Mouse (Mus musculus) gastrocnemius, postnatal 36 days (tissue): ENCODE measurements around the gene Mast4. TPM values are rescaled to one million over a fixed set of nuclear protein-coding genes. Genes with fewer than 3 reads are reported as not detected.

Experiments used
- DNase-seq, 2 experiments: peaks; one replicate each; pipeline ENCODE4 v3.0.0; 2022
- intact Hi-C: fragments of 180-260 bp; cut with DNase I; formaldehyde crosslinking; loops from one replicate; pipeline ENCODE4 v1.15.1; 2025
- total RNA-seq, 2 experiments: library from RNA; stranded (reverse); gene quantifications; 2 replicates each; pipeline ENCODE4 v1.2.3; 2021

Mast4 gene
- total RNA-seq, 2 experiments from 2014 or later = 30.8 to 33.7 TPM

DNA sequence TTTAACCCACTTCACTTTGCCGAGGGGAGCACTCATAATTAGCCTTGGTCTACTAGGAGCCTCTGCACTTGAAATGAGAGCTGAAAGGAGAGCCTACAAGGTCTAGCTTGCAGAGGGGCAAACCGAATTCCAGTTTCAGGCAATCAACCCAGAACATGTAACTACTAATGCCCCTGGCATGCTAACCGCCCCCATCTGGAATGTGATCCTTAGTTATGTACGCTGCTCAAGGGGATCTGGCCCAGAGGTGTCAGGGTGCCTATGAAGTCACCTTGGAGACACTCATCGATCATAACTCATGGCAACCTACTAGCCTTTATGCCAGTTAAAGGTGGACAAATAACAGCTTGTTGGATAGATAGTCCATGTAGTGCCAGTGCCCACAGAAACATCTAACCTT is 88.9 kb downstream of the Mast4 start:
- DNase-seq = no peak
- intact Hi-C loops = no loop called here

DNA sequence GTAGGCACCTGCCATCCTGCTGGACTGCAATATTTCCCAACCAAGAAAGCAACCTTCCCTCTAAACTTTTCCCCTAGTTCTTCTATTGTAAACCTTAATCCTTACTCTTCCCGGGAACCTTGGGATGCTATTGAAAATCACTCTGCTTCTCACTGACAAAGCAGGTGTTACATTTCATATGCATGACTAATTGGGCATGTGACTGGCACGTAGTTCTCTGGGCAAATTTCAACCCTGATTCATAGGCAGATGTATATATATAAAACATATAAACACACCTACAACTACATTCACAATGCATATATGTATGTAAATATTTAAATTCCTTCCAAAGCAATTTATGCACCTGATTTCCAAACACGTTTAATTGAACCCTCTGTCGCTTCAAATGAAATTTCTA is 90.2 kb downstream of the Mast4 start:
- intact Hi-C loops = no loop called here
- DNase-seq = no peak

DNA sequence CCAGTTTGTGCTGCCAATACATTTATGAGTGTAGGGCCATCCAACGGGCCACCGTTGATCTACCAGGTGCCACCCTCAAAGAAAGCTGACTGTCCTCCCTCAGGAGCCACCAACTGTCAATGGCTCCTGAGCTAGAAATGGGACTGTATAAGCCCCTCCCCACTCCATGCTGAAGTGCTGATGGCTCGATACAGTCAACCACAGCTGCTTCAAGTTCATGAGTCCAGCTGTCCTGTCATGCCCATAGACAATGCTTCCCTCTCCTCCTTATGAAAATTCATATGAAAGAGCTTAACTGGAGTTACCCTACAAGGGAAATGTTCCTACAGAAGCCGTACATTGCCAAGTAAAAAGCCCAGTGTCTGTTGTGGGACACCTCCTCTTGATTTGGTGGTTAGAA is 93.2 kb downstream of the Mast4 start:
- intact Hi-C loops = no loop called here
- DNase-seq = no peak

DNA sequence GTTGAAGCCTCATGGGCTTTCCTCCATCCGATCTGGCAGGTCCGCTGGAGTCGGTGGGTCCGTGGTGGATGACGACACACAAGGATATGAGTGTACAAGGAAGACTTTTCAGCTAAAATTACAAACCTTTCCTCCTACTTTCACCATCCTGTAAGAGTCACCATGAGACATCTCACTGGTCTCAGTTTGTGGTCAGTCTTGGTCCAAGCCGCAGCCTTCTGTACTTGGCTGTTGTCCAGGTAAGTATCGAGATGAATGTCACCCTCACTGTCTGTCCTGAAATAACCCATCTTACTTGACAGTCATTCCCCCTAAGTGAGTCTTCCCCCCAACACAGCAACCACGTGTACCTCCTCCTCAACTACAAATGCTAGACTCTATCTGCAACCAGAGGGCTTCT is 94.6 kb downstream of the Mast4 start:
- intact Hi-C loops = no loop called here
- DNase-seq = no peak

DNA sequence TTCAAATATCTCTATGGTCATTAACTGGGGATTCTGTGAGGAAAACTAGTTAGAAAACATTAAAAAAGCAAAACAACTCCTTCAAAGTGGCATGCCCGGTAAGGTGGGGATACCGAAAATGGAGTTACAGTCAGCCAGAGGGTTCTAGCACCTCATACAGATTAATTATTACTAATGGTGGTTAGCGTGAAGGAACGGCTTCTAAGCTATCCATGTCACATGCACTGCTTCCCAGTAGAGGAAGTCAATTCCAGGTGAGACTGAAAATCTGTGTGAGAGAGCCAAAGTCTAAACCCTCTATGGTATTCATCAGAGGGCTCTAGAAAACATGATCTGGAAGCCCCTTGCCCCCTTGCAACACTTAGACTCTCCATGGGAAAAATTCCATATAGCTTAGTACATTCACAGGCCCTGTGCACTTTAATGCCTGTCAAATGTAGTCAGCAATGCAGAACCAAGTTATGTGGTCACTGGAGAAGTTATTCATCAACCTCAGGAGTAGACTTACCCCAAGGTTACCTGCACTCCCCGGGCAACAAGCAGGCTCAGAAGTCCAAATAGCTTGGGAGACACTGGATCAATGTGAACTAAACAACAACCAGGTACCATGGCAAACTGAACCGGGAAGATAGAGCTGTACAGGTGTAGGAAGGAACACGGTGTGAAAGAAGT is 96.1 kb downstream of the Mast4 start:
- DNase-seq = no peak
- intact Hi-C loops = no loop called here

DNA sequence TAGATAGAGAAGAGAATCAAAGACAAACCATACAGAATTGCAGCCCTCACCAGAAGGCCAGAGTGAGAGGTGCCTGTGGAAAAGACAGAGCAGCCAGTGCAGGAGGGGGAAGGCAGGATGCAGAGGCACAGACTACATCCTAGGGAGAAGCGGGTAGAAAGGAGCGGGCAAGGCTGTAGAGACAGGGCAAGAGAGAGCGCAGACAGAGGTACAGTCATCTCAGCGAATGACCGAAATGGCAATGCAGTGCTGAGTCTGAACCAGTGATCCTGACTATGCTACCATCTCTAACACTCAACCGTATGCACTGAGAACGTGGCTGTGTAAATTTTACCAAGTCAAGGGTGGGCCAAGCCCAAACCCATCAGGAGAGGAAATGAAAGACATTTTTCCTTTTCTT is 102.1 kb downstream of the Mast4 start:
- DNase-seq = no peak
- intact Hi-C loops = no loop called here

DNA sequence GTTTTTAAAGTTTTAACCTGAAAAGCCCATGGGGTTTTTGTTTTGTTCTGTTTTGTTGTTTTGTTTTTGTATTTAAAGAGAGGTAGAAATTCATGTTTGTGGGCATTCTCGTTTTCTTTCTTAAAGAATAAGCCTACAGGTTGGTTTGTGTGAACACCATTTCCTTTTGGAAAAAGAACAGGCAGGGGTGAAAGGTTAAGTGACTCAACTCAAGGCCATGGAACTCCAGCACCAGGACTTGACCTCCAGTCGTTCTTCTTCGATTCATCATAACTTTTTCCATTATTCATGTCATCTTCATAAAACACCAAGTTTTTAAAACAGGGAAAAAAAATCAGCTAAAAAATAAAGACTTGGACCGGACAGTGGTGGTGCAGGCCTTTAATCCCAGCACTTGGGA is 105.2 kb downstream of the Mast4 start:
- intact Hi-C loops = no loop called here
- DNase-seq = no peak

DNA sequence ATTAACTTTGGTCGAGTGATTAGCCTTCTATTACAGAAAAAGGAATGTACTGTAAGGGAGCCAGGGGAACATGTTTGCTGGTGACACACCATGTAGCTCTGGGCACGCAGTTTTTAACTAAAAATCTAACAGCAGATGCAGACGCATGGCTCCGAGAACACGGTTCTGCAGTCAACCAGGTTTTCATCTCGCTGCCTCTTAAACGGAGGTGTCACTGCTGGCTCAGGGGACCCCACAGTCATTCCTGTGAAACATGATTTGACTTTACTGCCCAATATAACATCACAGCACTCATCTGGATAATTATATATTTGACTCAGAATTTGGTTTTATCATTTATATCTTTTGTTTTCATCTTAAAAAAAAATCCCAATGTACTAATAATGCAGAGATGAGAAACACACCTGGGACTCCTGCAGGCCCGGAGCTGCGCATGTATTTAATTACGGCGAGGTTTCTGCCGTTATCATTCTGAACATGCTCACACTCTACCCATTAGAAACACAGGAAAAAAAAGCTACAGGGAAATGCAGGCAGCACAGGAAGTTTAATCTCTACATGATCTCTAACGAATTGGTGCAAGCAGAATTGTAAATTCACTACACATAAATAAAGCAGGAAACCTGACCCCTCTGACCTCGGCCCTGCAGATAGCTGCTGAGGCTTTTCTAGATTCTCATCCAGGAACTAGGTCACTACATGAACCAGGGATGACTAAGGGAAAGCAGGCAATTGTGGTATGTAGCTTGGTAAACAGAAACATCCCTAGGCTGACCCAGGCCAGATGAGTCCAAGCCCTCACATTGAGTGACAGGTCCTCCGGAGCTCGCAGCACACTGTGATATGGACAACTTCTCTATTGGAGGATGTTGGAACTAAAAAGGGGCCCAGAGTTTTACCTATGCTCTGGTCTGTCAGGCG is 108.1 kb downstream of the Mast4 start:
- DNase-seq = no peak
- intact Hi-C loops = no loop called here

DNA sequence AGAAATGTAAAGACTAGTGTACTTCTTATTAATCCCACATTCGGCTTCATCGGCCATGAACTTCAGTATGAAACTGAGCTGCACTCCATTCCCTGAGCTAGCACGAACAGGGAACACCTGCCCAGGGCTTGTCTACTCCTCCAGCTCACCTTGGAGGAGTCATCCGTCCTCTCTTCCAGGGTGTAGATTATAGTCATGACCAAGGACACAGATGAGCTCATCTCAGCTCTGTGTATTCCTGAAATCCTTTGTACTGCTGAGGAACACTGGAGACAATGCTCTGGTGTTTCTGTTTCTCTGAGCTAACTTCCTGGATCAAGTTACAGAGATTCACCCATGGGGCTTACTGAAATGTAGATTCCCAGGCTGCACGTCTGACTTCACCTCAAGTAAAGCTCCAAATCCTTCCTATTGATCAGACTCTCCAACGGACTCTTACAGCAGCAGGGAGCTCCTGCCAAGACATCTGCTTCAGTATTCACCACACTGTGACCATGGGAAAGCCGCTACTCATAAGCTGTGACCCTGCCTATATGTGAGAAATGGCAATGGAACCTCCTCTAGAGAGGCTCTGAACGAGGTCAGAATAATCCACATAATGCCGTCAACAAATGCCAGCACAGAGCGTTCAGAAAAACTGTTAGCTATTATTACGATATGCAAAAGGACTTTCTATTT is 108.9 kb downstream of the Mast4 start:
- intact Hi-C loops = no loop called here

DNA sequence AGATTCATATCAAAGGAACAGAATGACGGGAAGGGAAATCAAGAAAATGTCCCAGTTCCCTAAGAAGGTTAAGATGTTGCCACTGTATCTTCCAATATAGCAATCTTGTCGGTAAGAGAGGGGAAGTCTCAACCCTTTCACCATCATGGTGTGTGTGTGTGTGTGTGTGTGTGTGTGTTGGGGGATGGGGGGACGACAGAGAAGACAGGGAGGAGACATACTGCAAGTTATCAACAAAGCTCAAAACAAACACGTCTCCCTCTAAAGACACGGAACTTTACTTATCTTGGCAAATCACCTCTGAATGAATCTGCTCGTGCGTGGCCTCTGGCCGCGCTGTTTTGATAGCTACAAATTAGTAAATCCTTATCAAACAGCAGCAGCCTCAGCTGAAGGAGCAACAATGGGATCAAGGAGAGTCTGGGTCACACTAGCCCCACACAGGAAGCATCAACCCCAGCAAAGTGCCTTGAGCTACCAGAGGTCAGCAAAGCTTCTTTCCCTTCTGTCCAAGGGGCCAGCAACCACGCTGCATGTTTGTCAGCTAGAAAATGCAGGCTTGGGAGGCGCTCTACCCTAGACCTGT is 113.7 kb downstream of the Mast4 start:
- intact Hi-C loops = no loop called here
- no peak for DNase-seq

More for the DNA sequence above, 108.9 kb downstream of the Mast4 start:
- no peak for DNase-seq

DNA sequence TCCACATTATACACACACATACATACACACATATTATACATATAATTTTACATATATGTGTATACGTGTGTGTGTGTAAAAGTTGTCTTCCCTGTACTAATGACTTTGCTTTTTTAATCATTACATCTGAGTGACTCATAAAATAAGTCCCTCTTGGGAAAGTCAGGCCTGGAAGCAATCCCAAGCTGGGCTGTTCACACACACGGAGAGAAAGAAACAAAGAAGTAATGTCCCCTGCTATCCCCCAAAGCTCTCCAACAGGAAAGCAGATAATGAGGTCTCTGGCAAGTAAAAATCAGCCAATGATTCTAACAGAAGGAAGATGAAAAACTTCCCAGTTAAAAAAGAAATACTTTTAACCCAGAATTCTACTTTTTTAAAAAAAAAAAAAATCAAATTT is 114.3 kb downstream of the Mast4 start:
- intact Hi-C loops = no loop called here
- peak in 1 of 2 experiments; percentile 63 for DNase-seq

DNA sequence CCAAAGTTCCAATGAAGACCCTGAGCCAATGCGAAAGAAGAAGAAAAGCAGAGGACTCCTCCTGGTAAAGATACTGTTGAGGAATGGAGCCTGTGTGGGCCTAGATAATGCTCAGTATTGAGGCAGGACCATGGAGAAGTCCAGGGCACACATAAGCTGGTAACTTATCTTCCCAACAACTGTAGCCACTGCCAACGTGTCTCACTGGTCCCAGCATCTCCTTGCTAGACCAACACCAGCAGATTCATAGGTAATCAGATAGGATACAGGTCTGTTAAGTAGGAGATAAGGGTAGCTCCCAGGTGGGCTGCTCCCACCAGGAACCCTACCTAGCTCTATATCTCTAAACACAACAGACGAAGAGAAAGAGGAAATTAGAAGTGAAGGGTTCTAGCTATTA is 116.8 kb downstream of the Mast4 start:
- intact Hi-C loops = no loop called here
- DNase-seq = no peak

DNA sequence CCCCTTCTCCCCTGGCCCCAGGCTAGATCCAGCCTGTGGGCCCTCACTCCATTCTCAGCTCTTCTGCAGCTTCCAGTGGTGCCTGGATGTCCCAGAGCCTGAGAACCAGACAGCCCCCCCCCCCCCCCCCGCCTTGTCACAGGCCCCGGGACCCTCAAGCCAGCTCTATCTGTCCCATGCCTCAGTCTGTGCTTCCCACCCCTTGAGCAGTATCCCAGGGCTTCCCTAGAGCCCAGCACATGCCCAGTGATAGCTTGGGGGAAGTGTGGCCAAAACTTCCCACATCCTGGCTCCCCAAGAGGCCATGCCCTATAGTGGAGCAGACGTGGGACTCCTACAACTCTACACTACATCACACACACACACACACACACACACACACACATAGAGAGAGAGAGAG is 119.8 kb downstream of the Mast4 start:
- DNase-seq = no peak
- intact Hi-C loops = no loop called here

DNA sequence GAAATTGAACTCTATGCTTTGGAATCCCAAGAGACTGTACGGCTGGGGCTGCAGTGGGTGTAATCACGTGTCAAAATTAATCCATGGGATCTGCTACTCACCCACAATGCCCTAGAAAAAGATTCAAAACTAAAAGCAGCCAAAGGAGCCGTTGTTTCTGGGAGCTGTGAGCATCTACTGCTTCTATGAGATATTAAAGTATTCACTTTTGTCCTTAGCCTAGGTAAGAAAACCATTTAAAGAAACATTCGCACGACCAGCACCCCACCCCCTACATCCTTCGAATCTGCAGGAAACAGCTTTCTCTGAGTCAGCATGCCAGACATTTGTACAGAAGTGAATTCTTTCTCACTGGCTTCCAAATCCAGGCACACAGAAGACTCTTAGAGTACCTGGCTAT is 122.3 kb downstream of the Mast4 start:
- no peak for DNase-seq
- intact Hi-C loops = no loop called here

DNA sequence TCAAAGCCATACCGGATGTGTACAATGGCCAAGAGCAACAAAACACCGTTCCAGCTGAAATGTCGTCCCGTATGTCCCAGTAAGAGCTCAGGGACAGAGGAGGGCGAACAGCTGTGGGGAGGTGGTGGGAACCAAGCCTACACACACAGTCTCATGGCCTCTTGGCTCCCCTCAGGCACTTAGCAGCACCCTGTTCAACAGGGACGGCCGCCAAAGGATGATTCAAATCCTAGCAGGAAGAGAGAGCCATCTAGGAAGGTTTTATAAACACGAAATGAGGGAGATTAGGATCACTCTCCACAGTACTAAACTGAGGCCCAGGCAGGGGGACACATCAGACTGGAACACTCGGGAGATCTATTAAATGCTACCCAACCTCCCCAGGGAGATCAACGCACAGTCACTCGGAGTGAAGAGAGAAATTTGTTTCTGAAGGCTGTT is 122.8 kb downstream of the Mast4 start:
- intact Hi-C loops = no loop called here
- peak; percentile 44 to 76 for DNase-seq

DNA sequence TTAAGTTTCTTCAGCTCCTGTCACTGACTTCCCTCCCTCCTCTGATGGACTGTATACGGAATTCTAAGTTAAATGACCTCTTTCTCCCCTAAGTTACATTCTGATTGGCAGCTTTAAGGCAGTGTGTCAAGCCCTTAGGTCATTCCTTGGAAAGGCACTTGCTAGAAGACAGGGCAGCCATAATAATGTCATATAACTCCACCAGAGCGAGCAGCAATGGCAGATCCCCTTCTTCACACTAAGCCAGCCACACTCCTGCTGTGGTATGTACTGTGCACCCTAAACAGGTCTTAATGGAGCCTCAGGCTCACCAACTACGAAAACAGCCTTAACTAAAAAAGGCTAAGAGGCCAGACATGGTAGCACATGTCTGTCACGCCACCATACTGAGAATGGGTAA is 123.6 kb downstream of the Mast4 start:
- intact Hi-C loops = no loop called here
- DNase-seq = no peak

DNA sequence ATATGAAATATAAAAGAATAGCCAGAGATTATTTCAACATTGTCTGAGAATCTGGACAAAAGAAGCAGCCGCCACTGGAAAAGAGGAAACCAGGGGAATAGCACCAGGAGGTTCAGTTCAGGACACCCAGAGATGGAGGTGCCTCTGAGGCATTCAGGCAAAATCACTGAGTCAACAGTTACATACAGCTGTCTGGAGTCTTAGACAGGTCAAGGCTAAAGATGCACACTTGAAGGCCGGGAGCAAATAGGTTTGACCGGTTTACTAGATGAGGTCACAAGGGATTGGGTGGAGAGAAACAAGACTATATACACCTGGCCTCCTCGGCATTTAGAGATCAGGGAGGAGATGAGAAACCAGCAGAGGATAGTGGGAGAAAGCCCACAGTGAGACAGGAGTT is 127.1 kb downstream of the Mast4 start:
- intact Hi-C loops = no loop called here
- DNase-seq = no peak

DNA sequence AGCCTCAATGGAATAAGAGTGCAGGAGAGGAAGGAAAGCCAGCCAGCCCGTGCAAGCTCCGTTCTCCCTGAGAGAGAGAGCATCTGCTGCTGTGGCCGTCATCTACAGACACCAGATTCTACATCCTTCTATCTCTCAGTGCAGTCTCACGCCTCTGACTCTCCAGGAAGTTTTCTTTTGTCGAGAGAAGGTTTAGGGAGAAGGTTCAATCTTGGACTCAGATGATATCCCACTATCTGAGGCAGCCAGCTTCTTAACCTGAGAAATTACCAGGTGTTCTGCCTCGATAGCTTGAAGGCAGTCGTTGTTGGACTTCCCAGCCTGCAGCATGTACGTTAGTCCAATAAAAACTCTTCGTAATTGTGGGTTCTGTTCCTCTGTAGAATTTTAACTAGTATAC is 127.7 kb downstream of the Mast4 start:
- DNase-seq = no peak
- intact Hi-C loops = no loop called here

DNA sequence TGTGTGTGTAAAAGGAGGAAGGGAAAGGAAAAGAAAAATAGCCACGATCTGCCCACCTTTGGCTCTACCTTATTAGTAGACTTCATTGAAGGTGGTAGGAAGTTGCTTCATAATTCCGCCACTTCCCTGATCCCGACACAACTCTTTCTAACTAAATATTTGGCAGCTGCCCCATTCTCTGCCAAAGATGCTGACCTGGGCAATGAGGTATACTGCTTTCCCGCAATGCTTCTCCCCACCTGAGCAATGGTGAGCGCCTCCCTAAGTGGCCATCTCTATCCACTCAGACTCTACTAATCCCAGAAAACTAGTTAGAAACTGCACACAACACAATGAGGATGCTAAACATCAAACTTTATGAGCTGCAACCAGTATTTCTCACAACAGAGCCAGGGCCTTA is 129.1 kb downstream of the Mast4 start:
- intact Hi-C loops = no loop called here
- no peak for DNase-seq

DNA sequence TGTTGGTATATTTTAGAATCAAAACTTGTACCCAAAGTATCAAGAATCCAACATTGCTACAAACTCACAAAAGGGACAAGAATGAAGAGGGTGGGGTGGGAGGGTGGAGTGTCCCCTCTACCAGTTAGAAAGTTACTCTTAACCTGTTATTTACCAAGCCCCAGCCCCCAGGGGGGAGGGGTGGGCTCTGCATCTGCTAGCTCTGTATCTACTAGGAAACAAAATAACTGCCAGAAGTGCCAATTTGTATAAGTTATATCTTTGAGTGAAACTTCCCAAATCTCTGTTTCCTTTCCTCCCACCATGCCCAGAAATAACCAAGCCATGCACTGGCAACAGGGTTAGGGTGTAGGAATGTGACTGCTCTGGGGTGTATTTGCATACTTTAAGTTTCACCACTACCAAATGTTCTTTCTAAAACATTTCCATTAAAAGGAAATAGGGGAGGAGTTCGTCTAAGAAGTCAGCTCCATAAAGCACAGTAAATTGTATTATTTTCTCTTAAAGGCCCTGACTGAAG is 130.9 kb downstream of the Mast4 start:
- DNase-seq = no peak
- intact Hi-C loops = no loop called here
